Mouse (Mus musculus) embryonic facial prominence, embryonic 14.5 days (tissue): ENCODE results near the gene Ypel3. TPM values are rescaled to one million over a fixed set of nuclear protein-coding genes. Genes with fewer than 3 reads are reported as not detected.

Source experiments
- ATAC-seq: fragments of 200-750 bp; cut with Nextera tagmentation; 2 replicates; pipeline ENCODE4 v1.8.0; 2017; ENCODE audit warnings: low read depth, moderate number of reproducible peaks, moderate TSS enrichment
- DNase-seq: peaks from one replicate; pipeline ENCODE4 v3.0.0-alpha.2; 2015; ENCODE audit warnings: low spot score
- H3K27ac ChIP-seq: fragments of 300-500 bp; sonication (generic); replicated peaks from 2 replicates; pipeline ENCODE4 v1.5.1; 2014; ENCODE audit warnings: low read depth, mild to moderate bottlenecking, low read length, moderate library complexity
- H3K27me3 ChIP-seq: fragments of 300-500 bp; sonication (generic); replicated peaks from 2 replicates; pipeline ENCODE4 v1.6.1; 2014; ENCODE audit warnings: low read length; ENCODE audit not compliant: control insufficient read depth, insufficient read depth
- H3K36me3 ChIP-seq: fragments of 300-500 bp; sonication (generic); 2 replicates; pipeline ENCODE4 v1.6.1; 2014; ENCODE audit warnings: low read length, mixed read lengths; ENCODE audit not compliant: control insufficient read depth, insufficient read depth
- H3K4me1 ChIP-seq: fragments of 300-500 bp; sonication (generic); 2 replicates; pipeline ENCODE4 v1.6.1; 2014; ENCODE audit warnings: antibody characterized with exemption, low read length; ENCODE audit not compliant: control insufficient read depth, insufficient read depth
- H3K4me2 ChIP-seq: fragments of 300-500 bp; sonication (generic); 2 replicates; pipeline ENCODE4 v1.6.1; 2014; ENCODE audit warnings: low read depth, mild to moderate bottlenecking, low read length, moderate library complexity, mixed read lengths
- H3K4me3 ChIP-seq: fragments of 300-500 bp; sonication (generic); 2 replicates; pipeline ENCODE4 v1.5.1; 2014; ENCODE audit warnings: low read depth, mild to moderate bottlenecking, low read length
- H3K9ac ChIP-seq: fragments of 300-500 bp; sonication (generic); 2 replicates; pipeline ENCODE4 v1.6.1; 2014; ENCODE audit warnings: low read depth, mild to moderate bottlenecking, low read length, moderate library complexity, mixed read lengths
- H3K9me3 ChIP-seq: fragments of 300-500 bp; sonication (generic); 2 replicates; pipeline ENCODE4 v1.6.1; 2016; ENCODE audit warnings: low read length; ENCODE audit not compliant: control insufficient read depth
- WGBS: fragments of 180-500 bp; shearing (Covaris S2); extraction: QIAGEN DNeasy Blood & Tissue Kit; methylation state at CpG from one replicate; pipeline ENCODE4 v1.1.7; 2014; 5-methylcytosine and 5-hydroxymethylcytosine counted together
- polyA plus RNA-seq: library from polyadenylated mRNA; unstranded; fragments of >200 nt; fragmentation: Nextera tagmentation; extraction: Ambion mirVana; gene quantifications from 2 replicates; pipeline ENCODE4 v1.2.1, GENCODE M21; 2014

Gene Ypel3
- polyA plus RNA-seq, 1 experiment from 2014 or later: 117 TPM

DNA sequence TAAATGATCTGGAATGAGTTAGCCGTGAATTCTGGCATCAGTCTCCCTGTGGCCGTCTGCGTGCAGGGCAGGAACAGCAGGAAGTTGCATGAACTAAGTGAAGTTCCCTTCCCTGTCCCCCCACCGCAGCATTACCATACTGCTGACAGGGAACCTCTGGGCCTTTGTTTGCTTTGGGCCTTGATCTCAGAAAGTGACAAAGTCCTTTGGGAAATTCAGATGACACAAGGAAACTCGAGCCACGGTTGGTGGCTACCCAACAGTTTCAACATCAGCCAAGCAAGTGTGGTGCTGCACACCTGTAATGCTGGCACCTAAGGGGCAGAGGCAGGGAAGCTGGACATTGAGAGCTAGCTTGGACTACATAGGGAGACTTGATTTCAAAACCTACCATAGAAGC lies 30.0 kb upstream of the Ypel3 start:
- no peaks in the 10 kb centered on the region for H3K9me3 ChIP-seq
- no peaks in the 10 kb centered on the region for H3K4me1 ChIP-seq
- WGBS: 21% methylated on average over 6 of the region's 6 CpGs
- DNase-seq (no peak), ATAC-seq (no peak)
- H3K36me3 ChIP-seq: no peaks in the 10 kb centered on the region
- H3K4me2 ChIP-seq: no peak overlapping the region
- H3K9ac ChIP-seq: no peak overlapping the region
- H3K27ac ChIP-seq: no peak overlapping the region
- no peak overlapping the region for H3K4me3 ChIP-seq
- H3K27me3 ChIP-seq: no peaks in the 10 kb centered on the region

DNA sequence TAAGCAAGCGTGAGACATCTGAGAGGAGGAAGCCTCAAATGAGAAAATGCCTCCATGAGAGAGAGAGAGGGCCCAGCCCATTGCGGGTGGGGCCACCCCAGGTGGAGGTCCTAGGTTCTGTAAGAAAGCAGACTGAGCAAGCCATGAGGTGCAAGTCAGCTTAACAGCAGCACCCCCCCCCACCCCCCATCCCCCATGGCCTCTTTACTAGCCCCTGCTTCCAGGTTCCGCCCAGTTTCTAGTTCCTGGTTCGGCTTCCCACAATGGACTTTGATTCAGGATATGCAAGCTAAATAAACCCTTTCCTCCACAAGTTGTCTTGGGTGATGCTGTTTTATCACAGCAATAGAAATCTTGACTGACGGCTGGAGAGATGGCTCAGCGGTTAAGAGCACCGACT lies 27.9 kb upstream of the Ypel3 start:
- Histone ChIP-seq H3K9me3 (no peaks in the 10 kb centered on the region), H3K4me3 (no peak overlapping the region), H3K36me3 (no peaks in the 10 kb centered on the region), H3K9ac (no peak overlapping the region), H3K27me3 (no peaks in the 10 kb centered on the region), H3K4me1 (no peaks in the 10 kb centered on the region), H3K27ac (no peak overlapping the region), H3K4me2 (no peak overlapping the region)
- 62% methylated on average over 7 of the region's 7 CpGs for WGBS
- no peak for DNase-seq
- ATAC-seq: no peak

DNA sequence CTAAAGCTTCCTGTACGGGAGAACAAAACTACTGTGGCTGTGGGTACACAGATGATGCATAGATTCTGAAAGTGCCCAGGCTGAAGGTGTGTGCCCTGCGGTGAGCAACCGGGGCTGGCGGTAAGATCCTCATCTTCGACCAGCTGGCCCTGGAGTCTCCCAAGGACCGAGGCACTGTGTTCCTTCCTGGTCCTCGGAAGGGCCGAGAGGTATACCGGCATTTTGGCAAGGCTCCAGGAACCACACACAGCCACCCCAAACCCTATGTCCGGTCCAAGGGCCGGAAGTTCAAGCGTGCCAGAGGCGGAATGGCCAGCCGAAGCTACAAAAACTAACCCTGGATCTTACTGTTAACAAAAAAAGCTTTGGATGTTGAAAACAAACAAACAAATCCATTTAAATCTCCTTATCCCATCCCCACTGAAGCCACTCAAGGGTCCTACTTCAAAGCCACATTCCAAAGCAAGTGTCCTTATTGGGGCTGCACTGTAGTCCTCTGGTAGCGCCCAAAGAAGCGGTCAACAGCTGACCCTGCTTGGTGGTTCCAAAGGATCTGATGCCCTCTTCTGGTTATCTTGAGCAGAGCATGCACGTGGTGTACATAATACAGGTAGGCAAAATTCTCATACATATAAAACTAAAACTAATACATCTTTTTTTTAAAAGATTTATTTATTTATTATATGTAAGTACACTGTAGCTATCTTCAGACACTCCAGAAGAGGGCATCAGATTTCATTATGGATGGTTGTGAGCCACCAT lies 27.0 kb upstream of the Ypel3 start:
- Histone ChIP-seq H3K9me3 (no peaks in the 10 kb centered on the region), H3K9ac (no peak overlapping the region), H3K27me3 (no peaks in the 10 kb centered on the region), H3K4me3 (no peak overlapping the region), H3K4me2 (no peak overlapping the region), H3K4me1 (no peaks in the 10 kb centered on the region), H3K27ac (no peak overlapping the region), H3K36me3 (no peaks in the 10 kb centered on the region)
- ATAC-seq (no peak), DNase-seq (no peak)
- WGBS: 93% methylated on average over 17 of the region's 17 CpGs

DNA sequence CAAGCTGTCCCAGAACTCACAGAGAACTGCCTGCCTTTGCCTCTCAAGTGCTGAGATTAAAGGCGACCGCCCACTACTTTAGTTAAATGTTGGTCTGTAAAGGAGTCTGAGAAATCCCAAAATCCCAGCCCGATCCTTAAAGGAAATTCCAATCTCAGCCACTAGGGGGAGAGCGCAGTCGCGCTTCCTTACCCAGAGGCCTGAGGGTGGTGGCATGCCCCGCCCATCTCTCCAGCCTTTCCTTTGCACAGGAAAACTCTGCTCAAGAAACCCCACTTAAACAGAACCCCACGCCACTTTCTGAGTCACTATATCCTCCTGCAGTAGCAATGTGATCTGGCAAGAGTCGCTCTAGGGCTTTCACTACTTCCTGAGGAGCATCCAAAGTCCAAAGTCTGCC lies 21.9 kb upstream of the Ypel3 start:
- H3K4me2 ChIP-seq: peak overlapping the region; percentile 28; the same call in 1 of the 2 replicates
- DNase-seq (peak; percentile 86), ATAC-seq (peak; percentile 81)
- H3K9ac ChIP-seq: 0 out of 2 replicates have a peak overlapping the region, but pooled peaks have one; percentile 30
- peak overlapping the region; percentile 53; the same call in 1 of the 2 replicates for H3K27ac ChIP-seq
- H3K36me3 ChIP-seq: no peaks in the 10 kb centered on the region
- no peaks in the 10 kb centered on the region for H3K9me3 ChIP-seq
- H3K4me1 ChIP-seq: no peaks in the 10 kb centered on the region
- H3K4me3 ChIP-seq: no peak overlapping the region
- WGBS: 2% methylated on average over 9 of the region's 9 CpGs
- H3K27me3 ChIP-seq: no peaks in the 10 kb centered on the region

DNA sequence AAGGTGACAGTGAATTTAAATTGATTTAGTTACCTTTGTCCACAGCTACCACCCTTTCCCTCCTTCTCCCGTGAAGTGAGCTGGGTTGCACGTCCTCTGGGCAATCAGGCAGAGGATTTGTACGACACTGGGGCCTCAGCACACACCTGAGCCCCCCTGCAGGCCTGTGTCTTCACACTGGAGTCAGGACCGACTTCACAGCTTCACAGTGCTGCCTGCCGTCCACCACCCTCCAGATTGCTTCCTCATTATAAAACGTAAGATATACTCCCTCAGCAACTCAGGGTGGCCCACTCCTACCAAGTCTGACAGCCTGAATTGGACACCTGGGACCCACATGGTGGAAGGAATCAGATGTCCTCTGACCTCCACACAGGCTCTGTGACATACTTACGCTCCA lies 18.2 kb upstream of the Ypel3 start:
- Histone ChIP-seq H3K4me2 (no peak overlapping the region), H3K27ac (no peak overlapping the region), H3K27me3 (no peaks in the 10 kb centered on the region), H3K9ac (no peak overlapping the region), H3K9me3 (no peaks in the 10 kb centered on the region), H3K36me3 (0 out of 2 replicates have a peak, but pooled peaks cover 7% of the 10 kb centered on the region), H3K4me1 (peaks cover 12% of the 10 kb centered on the region), H3K4me3 (no peak overlapping the region)
- 56% methylated on average over 7 of the region's 7 CpGs for WGBS
- no peak for ATAC-seq
- DNase-seq: no peak

DNA sequence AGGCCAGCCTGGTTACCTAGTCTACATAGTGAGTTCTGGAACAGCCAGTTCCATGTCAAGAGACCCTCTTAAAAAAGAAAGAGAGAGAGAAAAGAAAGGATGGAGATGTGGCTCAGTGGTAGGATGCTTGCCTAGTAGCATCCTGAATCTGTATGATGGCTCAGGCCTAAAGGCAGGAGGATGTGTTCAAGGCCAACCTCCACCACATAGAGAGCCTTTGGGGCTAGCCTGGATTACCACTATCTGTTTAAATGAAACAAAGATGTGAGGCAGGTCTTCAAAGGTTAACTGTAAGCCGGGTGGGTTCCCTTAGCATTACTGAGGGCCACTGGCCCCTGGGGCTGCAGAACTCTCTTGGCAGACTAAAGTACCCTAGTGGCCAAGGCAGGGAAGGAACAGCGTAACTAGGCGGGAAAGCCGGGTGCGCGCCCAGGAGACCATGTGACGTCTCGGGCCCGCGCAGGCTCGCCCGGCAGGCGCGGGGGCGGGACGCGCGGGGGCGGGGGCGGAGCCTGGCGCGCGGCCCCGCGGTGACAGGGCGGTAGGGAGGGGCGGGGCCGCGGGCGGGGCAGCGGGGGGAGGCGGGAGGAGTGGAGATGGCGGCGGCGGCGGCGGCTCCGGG lies 17.6 kb upstream of the Ypel3 start, which contains the start of gene Mapk3:
Mapk3 (plus strand) TSS at position 552 of the 622 bp plus-strand sequence.
- ATAC-seq (peak; percentile 69), DNase-seq (peak; percentile 94)
- H3K9me3 ChIP-seq: no peaks in the 10 kb centered on the region
- peaks cover 12% of the 10 kb centered on the region for H3K4me1 ChIP-seq
- H3K27me3 ChIP-seq: no peaks in the 10 kb centered on the region
- H3K27ac ChIP-seq: peak within 1 kb of the TSS; percentile 84
- H3K36me3 ChIP-seq: peaks cover 13% of the 10 kb centered on the region; the same call in 1 of the 2 replicates
- peak within 1 kb of the TSS; percentile 97 for H3K4me2 ChIP-seq
- WGBS: 2% methylated on average over 11 of the region's 38 CpGs
- H3K4me3 ChIP-seq: peak within 1 kb of the TSS; percentile 85
- H3K9ac ChIP-seq: peak within 1 kb of the TSS; percentile 89

DNA sequence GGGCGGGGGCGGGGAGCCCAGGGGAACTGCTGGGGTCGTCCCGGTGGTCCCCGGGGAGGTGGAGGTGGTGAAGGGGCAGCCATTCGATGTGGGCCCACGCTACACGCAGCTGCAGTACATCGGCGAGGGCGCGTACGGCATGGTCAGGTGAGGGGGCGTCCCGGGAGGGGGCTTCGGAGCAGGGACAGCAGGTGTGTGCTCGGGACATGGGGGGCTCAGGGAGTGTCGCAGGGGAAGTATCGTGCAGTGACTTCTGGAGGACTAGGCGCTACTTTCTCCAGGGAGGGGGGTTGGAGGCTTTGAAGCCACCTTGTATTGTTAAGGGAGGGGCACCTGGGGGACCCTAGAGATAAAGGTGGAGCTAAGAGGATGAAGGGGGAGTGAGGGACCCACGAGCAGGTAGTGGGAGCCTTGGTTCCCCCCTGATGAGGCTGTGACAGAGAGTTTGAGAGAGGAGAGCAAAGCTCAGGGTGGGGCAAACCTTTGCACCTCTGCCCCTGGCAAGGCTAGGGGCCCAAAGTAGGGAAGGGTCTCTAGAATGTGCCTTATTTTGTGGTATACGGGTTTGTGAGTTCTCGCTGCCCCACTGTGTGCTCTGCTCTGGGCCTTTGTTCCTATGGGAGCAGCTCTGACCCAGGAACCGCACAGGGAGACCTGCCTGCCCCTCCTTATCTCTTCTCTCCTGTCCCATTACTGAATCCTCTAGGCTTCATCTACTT lies 16.9 kb upstream of the Ypel3 start:
- Histone ChIP-seq H3K4me3 (peak overlapping the region; percentile 85), H3K9ac (peak overlapping the region; percentile 89), H3K27me3 (no peaks in the 10 kb centered on the region), H3K27ac (peak overlapping the region; percentile 84), H3K4me2 (peak overlapping the region; percentile 97), H3K36me3 (peaks cover 20% of the 10 kb centered on the region), H3K9me3 (no peaks in the 10 kb centered on the region), H3K4me1 (peaks cover 12% of the 10 kb centered on the region)
- under 1% methylated on average over 22 of the region's 24 CpGs for WGBS
- DNase-seq: no peak
- peak; percentile 13 for ATAC-seq

DNA sequence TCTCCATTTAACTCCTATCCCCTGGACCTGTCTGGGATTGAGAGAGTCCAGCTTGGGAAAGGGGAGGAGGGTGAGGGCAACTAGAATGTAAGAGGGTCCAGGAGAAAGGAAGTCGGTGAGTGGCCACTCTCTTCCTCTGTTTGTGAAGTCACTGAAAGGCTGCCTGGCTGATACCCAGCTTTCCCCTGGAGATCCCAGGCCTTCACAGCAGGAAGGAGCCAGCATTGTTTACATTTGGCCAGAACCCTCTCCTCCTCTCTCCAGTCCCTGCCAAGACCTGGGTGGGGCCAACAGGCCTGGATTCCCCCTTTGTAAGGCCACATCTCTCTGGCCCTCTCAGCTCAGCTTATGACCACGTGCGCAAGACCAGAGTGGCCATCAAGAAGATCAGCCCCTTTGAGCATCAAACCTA lies 16.4 kb upstream of the Ypel3 start:
- Histone ChIP-seq H3K36me3 (peaks cover 25% of the 10 kb centered on the region), H3K27me3 (no peaks in the 10 kb centered on the region), H3K9ac (peak overlapping the region; percentile 89), H3K9me3 (no peaks in the 10 kb centered on the region), H3K4me1 (peaks cover 12% of the 10 kb centered on the region), H3K27ac (peak overlapping the region; percentile 84), H3K4me3 (peak overlapping the region; percentile 85), H3K4me2 (peak overlapping the region; percentile 97)
- ATAC-seq (peak; percentile 31; the same call in 1 of the 2 replicates), DNase-seq (peak; percentile 80)
- WGBS: 20% methylated on average over 3 of the region's 3 CpGs
